Mouse (Mus musculus) heart, postnatal 0 days (tissue): ENCODE measurements around the gene Creb5. TPM values are rescaled to one million over a fixed set of nuclear protein-coding genes. Genes with fewer than 3 reads are reported as not detected.

ENCODE experiments used
- ATAC-seq: fragments of 200-750 bp; cut with Nextera tagmentation; 2 replicates; pipeline ENCODE4 v1.8.0; 2017; ENCODE audit warnings: low read depth, moderate number of reproducible peaks, moderate library complexity; ENCODE audit not compliant: insufficient read depth
- DNase-seq: peaks from one replicate; pipeline ENCODE4 v3.0.0-alpha.2; 2016; ENCODE audit warnings: low spot score
- H3K27ac ChIP-seq: fragments of 300-500 bp; sonication (generic); 2 replicates; pipeline ENCODE4 v1.5.1; 2014; ENCODE audit warnings: low read depth, mild to moderate bottlenecking
- H3K27me3 ChIP-seq: fragments of 300-500 bp; sonication (generic); 2 replicates; pipeline ENCODE4 v1.6.1; 2014; ENCODE audit warnings: low read length, mixed read lengths; ENCODE audit not compliant: control insufficient read depth, insufficient read depth
- H3K36me3 ChIP-seq: fragments of 300-500 bp; sonication (generic); replicated peaks from 2 replicates; pipeline ENCODE4 v1.6.1; 2014; ENCODE audit warnings: low read length, mixed read lengths; ENCODE audit not compliant: control insufficient read depth, insufficient read depth
- H3K4me1 ChIP-seq: fragments of 300-500 bp; sonication (generic); 2 replicates; pipeline ENCODE4 v1.6.1; 2014; ENCODE audit warnings: antibody characterized with exemption; ENCODE audit not compliant: control insufficient read depth, insufficient read depth
- H3K4me2 ChIP-seq: fragments of 300-500 bp; sonication (generic); 2 replicates; pipeline ENCODE4 v1.6.1; 2014; ENCODE audit warnings: low read depth, mild to moderate bottlenecking, low read length, moderate library complexity
- H3K4me3 ChIP-seq: fragments of 300-500 bp; sonication (generic); 2 replicates; pipeline ENCODE4 v1.5.1; 2014; ENCODE audit warnings: low read depth, low read length
- H3K9ac ChIP-seq: fragments of 300-500 bp; sonication (generic); replicated peaks from 2 replicates; pipeline ENCODE4 v1.6.1; 2014; ENCODE audit warnings: low read depth, low read length, mixed read lengths
- H3K9me3 ChIP-seq: fragments of 300-500 bp; sonication (generic); replicated peaks from 2 replicates; pipeline ENCODE4 v1.6.1; 2016; ENCODE audit warnings: low read length; ENCODE audit not compliant: control insufficient read depth
- CTCF ChIP-seq: IDR thresholded peaks from 2 replicates; pipeline ENCODE4 v1.5.1; 2016; ENCODE audit warnings: antibody characterized with exemption, control low read depth, low read depth
- EP300 ChIP-seq: IDR thresholded peaks from 2 replicates; pipeline ENCODE4 v1.6.1; 2016; ENCODE audit warnings: antibody characterized with exemption, low read depth
- WGBS: fragments of 180-500 bp; shearing (Covaris S2); extraction: QIAGEN DNeasy Blood & Tissue Kit; methylation state at CpG from one replicate; pipeline ENCODE4 v1.1.7; 2014; 5-methylcytosine and 5-hydroxymethylcytosine counted together
- polyA plus RNA-seq: library from polyadenylated mRNA; unstranded; fragments of >200 nt; fragmentation: Nextera tagmentation; extraction: Ambion mirVana; gene quantifications from 2 replicates; pipeline ENCODE4 v1.2.1, GENCODE M21; 2015
- total RNA-seq: library from RNA; depleted of rRNA; stranded (reverse); fragments of >200 nt; gene quantifications from 2 replicates; pipeline ENCODE4 v1.2.3, GENCODE M21; 2014; ENCODE audit warnings: low replicate concordance

Creb5 gene
- total and polyA plus RNA-seq, 2 experiments from 2014 or later = 13.5 to 17.8 TPM

GRCm38 (mm10) chr6:53469204-53469603 is 182.1 kb downstream of the Creb5 start:
- H3K4me3 ChIP-seq = no peak overlapping the region
- H3K9ac ChIP-seq = no peak overlapping the region
- 85% methylated on average over 4 of the region's 4 CpGs for WGBS
- DNase-seq (no peak), ATAC-seq (no peak)
- H3K27me3 ChIP-seq = no peaks in the 10 kb centered on the region
- no peak overlapping the region for H3K27ac ChIP-seq
- H3K36me3 ChIP-seq = no peaks in the 10 kb centered on the region
- no peak overlapping the region for H3K4me2 ChIP-seq
- H3K9me3 ChIP-seq = no peaks in the 10 kb centered on the region
- no peak for TF ChIP-seq EP300
- no peaks in the 10 kb centered on the region for H3K4me1 ChIP-seq

DNA sequence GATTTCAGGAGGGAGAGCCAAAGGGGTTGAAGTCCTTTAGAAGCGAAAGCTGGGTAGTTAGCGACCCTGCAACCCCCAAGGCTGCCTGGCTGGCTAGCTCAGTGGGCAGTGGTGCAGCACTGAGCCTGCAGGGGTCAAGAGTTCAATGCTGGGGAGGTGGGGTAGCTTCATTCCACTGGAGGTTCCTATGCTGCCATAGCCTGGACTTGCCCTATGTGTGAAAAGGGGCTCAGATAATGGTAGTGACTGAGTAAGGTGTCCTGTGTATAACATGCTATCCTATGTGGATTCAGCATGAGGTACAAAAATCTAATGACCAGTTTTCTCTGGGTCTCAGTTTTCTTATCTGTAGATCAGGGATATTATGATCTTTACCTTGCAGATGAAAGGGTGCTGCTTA is 182.6 kb downstream of the Creb5 start:
- no peaks in the 10 kb centered on the region for H3K9me3 ChIP-seq
- ATAC-seq (no peak), DNase-seq (no peak)
- H3K4me1 ChIP-seq = no peaks in the 10 kb centered on the region
- TF ChIP-seq CTCF (no peak), EP300 (no peak)
- H3K27me3 ChIP-seq = no peaks in the 10 kb centered on the region
- H3K36me3 ChIP-seq = no peaks in the 10 kb centered on the region
- no peak overlapping the region for H3K27ac ChIP-seq
- H3K4me2 ChIP-seq = no peak overlapping the region
- 91% methylated on average over 2 of the region's 2 CpGs for WGBS
- no peak overlapping the region for H3K9ac ChIP-seq
- H3K4me3 ChIP-seq = no peak overlapping the region

DNA sequence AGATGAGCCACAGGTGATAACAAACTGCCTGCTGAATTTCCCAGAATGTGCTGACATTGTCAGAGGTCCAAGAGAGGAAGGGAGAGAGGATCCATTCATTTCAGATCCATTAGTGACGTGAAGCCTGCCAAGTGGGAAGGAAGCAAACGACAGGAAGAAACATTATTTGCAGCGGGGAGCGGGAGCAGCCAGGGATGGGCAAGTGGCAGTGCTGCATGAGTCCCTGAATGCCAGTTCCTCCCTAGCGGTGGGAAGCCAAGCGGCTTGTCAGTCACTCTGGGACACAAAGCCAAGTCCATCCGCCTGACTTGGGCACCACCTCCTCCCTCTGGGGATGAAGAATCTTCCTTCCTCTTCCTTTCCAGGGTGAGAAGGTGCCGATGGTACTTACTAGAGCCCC is 183.5 kb downstream of the Creb5 start:
- Histone ChIP-seq H3K9ac (no peak overlapping the region), H3K27ac (no peak overlapping the region), H3K4me2 (peak overlapping the region; percentile 33), H3K4me1 (no peaks in the 10 kb centered on the region), H3K4me3 (no peak overlapping the region), H3K36me3 (no peaks in the 10 kb centered on the region), H3K9me3 (no peaks in the 10 kb centered on the region), H3K27me3 (no peaks in the 10 kb centered on the region)
- ATAC-seq (no peak), DNase-seq (peak; percentile 7)
- 22% methylated on average over 8 of the region's 8 CpGs for WGBS
- TF ChIP-seq EP300 = no peak

DNA sequence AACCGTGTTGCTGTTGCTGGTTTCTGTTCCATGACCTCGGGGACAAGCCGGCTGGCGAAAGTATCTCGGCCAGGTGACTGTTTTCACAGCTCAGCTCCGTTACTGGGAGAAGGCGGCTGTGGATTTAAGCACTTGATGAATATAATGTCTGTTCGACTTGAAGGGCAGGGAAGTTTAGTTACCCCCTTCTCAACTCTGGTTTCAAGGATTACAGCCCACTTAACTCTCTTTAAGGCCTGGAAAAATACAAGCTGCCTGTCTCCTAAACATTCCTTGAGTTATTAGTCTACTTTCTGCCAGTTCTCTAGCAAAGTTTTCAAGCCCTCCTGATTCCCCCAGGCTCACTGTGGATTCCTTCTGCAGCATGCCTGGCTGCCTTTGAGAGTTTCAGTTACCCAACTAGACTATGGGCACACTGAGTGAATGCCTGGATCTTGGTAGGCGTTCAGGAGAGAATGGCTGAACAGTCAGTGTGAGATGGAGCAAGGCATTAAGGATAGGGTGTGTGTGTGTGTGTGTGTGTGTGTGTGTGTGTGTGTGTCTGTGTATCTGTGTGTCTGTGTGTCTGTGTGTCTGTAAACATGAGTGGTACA is 184.0 kb downstream of the Creb5 start:
- H3K27me3 ChIP-seq = no peaks in the 10 kb centered on the region
- DNase-seq = no peak
- 56% methylated on average over 9 of the region's 9 CpGs for WGBS
- no peaks in the 10 kb centered on the region for H3K4me1 ChIP-seq
- no peak overlapping the region for H3K27ac ChIP-seq
- no peak for TF ChIP-seq CTCF
- no peak for TF ChIP-seq EP300
- no peaks in the 10 kb centered on the region for H3K36me3 ChIP-seq
- H3K4me2 ChIP-seq = 0 out of 2 replicates have a peak overlapping the region, but pooled peaks have one; percentile 33
- no peak overlapping the region for H3K4me3 ChIP-seq
- H3K9me3 ChIP-seq = no peaks in the 10 kb centered on the region
- H3K9ac ChIP-seq = no peak overlapping the region
- ATAC-seq = no peak

GRCm38 (mm10) chr6:53472751-53473150 is 185.7 kb downstream of the Creb5 start:
- Histone ChIP-seq H3K4me2 (no peak overlapping the region), H3K9ac (no peak overlapping the region), H3K9me3 (no peaks in the 10 kb centered on the region), H3K27ac (no peak overlapping the region), H3K27me3 (no peaks in the 10 kb centered on the region), H3K4me1 (no peaks in the 10 kb centered on the region), H3K4me3 (no peak overlapping the region), H3K36me3 (no peaks in the 10 kb centered on the region)
- DNase-seq = no peak
- WGBS = 85% methylated on average over 7 of the region's 7 CpGs
- ATAC-seq = no peak
- TF ChIP-seq EP300 (no peak), CTCF (no peak)

- Histone ChIP-seq H3K27me3 (no peaks in the 10 kb centered on the region), H3K27ac (no peak overlapping the region), H3K36me3 (no peaks in the 10 kb centered on the region), H3K4me1 (no peaks in the 10 kb centered on the region), H3K4me2 (no peak overlapping the region), H3K9me3 (no peaks in the 10 kb centered on the region), H3K4me3 (no peak overlapping the region), H3K9ac (no peak overlapping the region)
- no peak for TF ChIP-seq EP300
- no peak for TF ChIP-seq CTCF
- no peak for ATAC-seq
- DNase-seq = no peak
- WGBS = 80% methylated on average over 5 of the region's 5 CpGs
These were observed 190.4 kb downstream of the Creb5 start for GRCm38 (mm10) chr6:53477501-53477900.
